Mouse (Mus musculus) left cerebral cortex, adult 6 months (tissue): ENCODE results near the gene Tmem18. TPM values are rescaled to one million over a fixed set of nuclear protein-coding genes. Genes with fewer than 3 reads are reported as not detected.

Experiments
- long read RNA-seq, 2 experiments: library from polyadenylated mRNA; unstranded; transcript quantifications; one replicate each; pipeline ENCODE4 v2.0.0; 2019 to 2020
- polyA plus RNA-seq: library from polyadenylated mRNA; unstranded; fragments of <200 nt; fragmentation: Nextera tagmentation; gene quantifications from 2 replicates; pipeline ENCODE4 v1.2.3, GENCODE M21; 2021

Gene Tmem18
- 17.1 and 24.6 TPM in 2 replicates for polyA plus RNA-seq
- long read RNA-seq, experiment 1, transcript Tmem18-201 (5 exons, 2,971 nt) = major isoform, 335 of 381 reads
- long read RNA-seq, experiment 1, partial matches to known transcripts = 3 of 381 reads
- long read RNA-seq, experiment 1, other reads (novel, unspliced or antisense) = 39 of 381 reads
- long read RNA-seq, experiment 2, transcript Tmem18-201 (5 exons, 2,971 nt) = major isoform, 24 of 32 reads
- long read RNA-seq, experiment 2, partial matches to known transcripts = 0 of 32 reads
- long read RNA-seq, experiment 2, other reads (novel, unspliced or antisense) = 8 of 32 reads

GRCm38 (mm10) chr12:30584356-30584740 is at the start of gene Tmem18:
TSS of gene Tmem18 (plus strand) at chr12:30584426.

Other genes starting within 250 kb of the Tmem18 start
- gene Sntg2, start 211.1 kb upstream of the Tmem18 start, polyA plus RNA-seq = 3.8 and 4.8 TPM in 2 replicates